Mouse (Mus musculus): Measurements from ENCODE around the gene Sacs. TPM values are rescaled to one million over a fixed set of nuclear protein-coding genes. Genes with fewer than 3 reads are reported as not detected.
A peak's percentile ranks its signal among the peaks of the same experiment; 100 is the strongest.
"Not testable (repeated sequence)": the region's sequence is repeated elsewhere in the genome, so short reads cannot be mapped to it uniquely, and the experiment has no call there.

The Sacs gene
- polyA plus RNA-seq, 1 experiment from 2014 or later: 0.95 TPM

- Histone ChIP-seq H3K9me3 (ENCODE audit: control insufficient read depth, low read length) (no peaks in the 10 kb centered on the region), H3K27ac (replicated peaks) (no peak overlapping the region), H3K4me1 (replicated peaks; ENCODE audit: control insufficient read depth, insufficient read depth) (no peaks in the 10 kb centered on the region), H3K27me3 (ENCODE audit: control insufficient read depth, insufficient read depth, low read length) (no peaks in the 10 kb centered on the region), H3K36me3 (ENCODE audit: control insufficient read depth, insufficient read depth, low read length) (no peaks in the 10 kb centered on the region), H3K4me2 (replicated peaks; ENCODE audit: low read depth) (no peak overlapping the region), H3K4me3 (ENCODE audit: low read depth, low read length) (no peak overlapping the region), H3K9ac (ENCODE audit: low read length) (no peak overlapping the region)
- ATAC-seq (ENCODE audit: low FRiP score, low TSS enrichment) (no peak), DNase-seq (ENCODE audit: low spot score) (no peak)
- 89% methylated on average over 2 of the region's 2 CpGs for WGBS
- TF ChIP-seq CTCF (IDR thresholded peaks at IDR 0.05; ENCODE audit: low read depth) (no peak), EP300 (optimal IDR thresholded peaks at IDR 0.05) (no peak)
Observed at GRCm38 (mm10) chr14:61108625-61109024, 29.6 kb upstream of the Sacs start.

- Histone ChIP-seq H3K4me1 (replicated peaks; ENCODE audit: control insufficient read depth, insufficient read depth) (no peaks in the 10 kb centered on the region), H3K9ac (ENCODE audit: low read length) (no peak overlapping the region), H3K27me3 (ENCODE audit: control insufficient read depth, insufficient read depth, low read length) (no peaks in the 10 kb centered on the region), H3K36me3 (ENCODE audit: control insufficient read depth, insufficient read depth, low read length) (no peaks in the 10 kb centered on the region), H3K4me3 (ENCODE audit: low read depth, low read length) (no peak overlapping the region), H3K4me2 (replicated peaks; ENCODE audit: low read depth) (no peak overlapping the region), H3K27ac (replicated peaks) (no peak overlapping the region), H3K9me3 (ENCODE audit: control insufficient read depth, low read length) (no peaks in the 10 kb centered on the region)
- DNase-seq (ENCODE audit: low spot score) (peak; percentile 81), ATAC-seq (ENCODE audit: low FRiP score, low TSS enrichment) (no peak)
- TF ChIP-seq CTCF (IDR thresholded peaks at IDR 0.05; ENCODE audit: low read depth) (peak; percentile 92), EP300 (optimal IDR thresholded peaks at IDR 0.05) (no peak)
- WGBS: 2% methylated on average over 11 of the region's 11 CpGs
Observed at GRCm38 (mm10) chr14:61112404-61112803, 25.9 kb upstream of the Sacs start.

- no peak overlapping the region for H3K4me2 ChIP-seq (replicated peaks; ENCODE audit: low read depth)
- H3K36me3 ChIP-seq (ENCODE audit: control insufficient read depth, insufficient read depth, low read length): no peaks in the 10 kb centered on the region
- TF ChIP-seq CTCF (IDR thresholded peaks at IDR 0.05; ENCODE audit: low read depth): no peak
- no peak for TF ChIP-seq EP300 (optimal IDR thresholded peaks at IDR 0.05)
- no peaks in the 10 kb centered on the region for H3K27me3 ChIP-seq (ENCODE audit: control insufficient read depth, insufficient read depth, low read length)
- no peaks in the 10 kb centered on the region for H3K9me3 ChIP-seq (ENCODE audit: control insufficient read depth, low read length)
- DNase-seq (ENCODE audit: low spot score) (no peak), ATAC-seq (ENCODE audit: low FRiP score, low TSS enrichment) (no peak)
- H3K4me3 ChIP-seq (ENCODE audit: low read depth, low read length): no peak overlapping the region
- no peaks in the 10 kb centered on the region for H3K4me1 ChIP-seq (replicated peaks; ENCODE audit: control insufficient read depth, insufficient read depth)
- no peak overlapping the region for H3K9ac ChIP-seq (ENCODE audit: low read length)
- 84% methylated on average over 5 of the region's 5 CpGs for WGBS
- H3K27ac ChIP-seq (replicated peaks): no peak overlapping the region
Observed at GRCm38 (mm10) chr14:61124755-61125154, 13.5 kb upstream of the Sacs start.

- Histone ChIP-seq H3K4me3 (ENCODE audit: low read depth, low read length) (no peak overlapping the region), H3K36me3 (ENCODE audit: control insufficient read depth, insufficient read depth, low read length) (no peaks in the 10 kb centered on the region), H3K4me2 (replicated peaks; ENCODE audit: low read depth) (no peak overlapping the region), H3K4me1 (replicated peaks; ENCODE audit: control insufficient read depth, insufficient read depth) (no peaks in the 10 kb centered on the region), H3K27ac (replicated peaks) (no peak overlapping the region), H3K9me3 (ENCODE audit: control insufficient read depth, low read length) (no peaks in the 10 kb centered on the region), H3K27me3 (ENCODE audit: control insufficient read depth, insufficient read depth, low read length) (no peaks in the 10 kb centered on the region), H3K9ac (ENCODE audit: low read length) (no peak overlapping the region)
- no peak for DNase-seq (ENCODE audit: low spot score)
- TF ChIP-seq CTCF (IDR thresholded peaks at IDR 0.05; ENCODE audit: low read depth): no peak
- TF ChIP-seq EP300 (optimal IDR thresholded peaks at IDR 0.05): no peak
- ATAC-seq (ENCODE audit: low FRiP score, low TSS enrichment): no peak
- 60% methylated on average over 6 of the region's 6 CpGs for WGBS
Observed at GRCm38 (mm10) chr14:61125201-61125600, 13.1 kb upstream of the Sacs start.

GRCm38 (mm10) chr14:61127365-61127764, 10.9 kb upstream of the Sacs start:
- DNase-seq (ENCODE audit: low spot score): not testable (repeated sequence)
- WGBS: 83% methylated on average over 6 of the region's 6 CpGs

GRCm38 (mm10) chr14:61128961-61129507, 9.2 kb upstream of the Sacs start:
- Histone ChIP-seq H3K27ac (replicated peaks) (no peak overlapping the region), H3K9ac (ENCODE audit: low read length) (no peak overlapping the region)
- WGBS: 74% methylated on average over 7 of the region's 7 CpGs

More at GRCm38 (mm10) chr14:61127365-61127764, 10.9 kb upstream of the Sacs start:
- not testable (repeated sequence) for H3K4me2 ChIP-seq (replicated peaks; ENCODE audit: low read depth); H3K4me3 ChIP-seq (ENCODE audit: low read depth, low read length); ATAC-seq (ENCODE audit: low FRiP score, low TSS enrichment); H3K36me3 ChIP-seq (ENCODE audit: control insufficient read depth, insufficient read depth, low read length); H3K9me3 ChIP-seq (ENCODE audit: control insufficient read depth, low read length); H3K27ac ChIP-seq (replicated peaks); H3K27me3 ChIP-seq (ENCODE audit: control insufficient read depth, insufficient read depth, low read length); H3K4me1 ChIP-seq (replicated peaks; ENCODE audit: control insufficient read depth, insufficient read depth); H3K9ac ChIP-seq (ENCODE audit: low read length)

More at GRCm38 (mm10) chr14:61128961-61129507, 9.2 kb upstream of the Sacs start:
- Histone ChIP-seq H3K9me3 (ENCODE audit: control insufficient read depth, low read length) (no peaks in the 10 kb centered on the region), H3K27me3 (ENCODE audit: control insufficient read depth, insufficient read depth, low read length) (no peaks in the 10 kb centered on the region), H3K36me3 (ENCODE audit: control insufficient read depth, insufficient read depth, low read length) (no peaks in the 10 kb centered on the region), H3K4me1 (replicated peaks; ENCODE audit: control insufficient read depth, insufficient read depth) (no peaks in the 10 kb centered on the region), H3K4me2 (replicated peaks; ENCODE audit: low read depth) (no peak overlapping the region), H3K4me3 (ENCODE audit: low read depth, low read length) (no peak overlapping the region)
- no peak for TF ChIP-seq EP300 (optimal IDR thresholded peaks at IDR 0.05)
- no peak for TF ChIP-seq CTCF (IDR thresholded peaks at IDR 0.05; ENCODE audit: low read depth)
- ATAC-seq (ENCODE audit: low FRiP score, low TSS enrichment) (no peak), DNase-seq (ENCODE audit: low spot score) (no peak)
